Mouse (Mus musculus) embryonic facial prominence, embryonic 11.5 days (tissue): ENCODE measurements around the gene Elavl3. TPM values are rescaled to one million over a fixed set of nuclear protein-coding genes. Genes with fewer than 3 reads are reported as not detected.

Source experiments
- ATAC-seq: fragments of 200-750 bp; cut with Nextera tagmentation; replicated peaks from 2 replicates; pipeline ENCODE4 v1.8.0; 2017; ENCODE audit warnings: low read depth; ENCODE audit not compliant: insufficient number of reproducible peaks, low FRiP score, low TSS enrichment
- DNase-seq: peaks from one replicate; pipeline ENCODE4 v3.0.0-alpha.2; 2015; ENCODE audit warnings: low spot score
- H3K27ac ChIP-seq: fragments of 300-500 bp; sonication (generic); replicated peaks from 2 replicates; pipeline ENCODE4 v1.5.1; 2014; ENCODE audit warnings: mild to moderate bottlenecking, low read depth, low read length, control low read depth
- H3K27me3 ChIP-seq: fragments of 300-500 bp; sonication (generic); 2 replicates; pipeline ENCODE4 v1.6.1; 2014; ENCODE audit warnings: mild to moderate bottlenecking, low read length, moderate library complexity, mixed read lengths; ENCODE audit not compliant: control insufficient read depth, insufficient read depth
- H3K36me3 ChIP-seq: fragments of 300-500 bp; sonication (generic); replicated peaks from 2 replicates; pipeline ENCODE4 v1.6.1; 2014; ENCODE audit warnings: low read depth, mild to moderate bottlenecking, low read length, moderate library complexity, mixed read lengths; ENCODE audit not compliant: control insufficient read depth, insufficient read depth
- H3K4me1 ChIP-seq: fragments of 300-500 bp; sonication (generic); 2 replicates; pipeline ENCODE4 v1.6.1; 2014; ENCODE audit warnings: low read length, mixed read lengths; ENCODE audit not compliant: control insufficient read depth, insufficient read depth
- H3K4me2 ChIP-seq: fragments of 300-500 bp; sonication (generic); 2 replicates; pipeline ENCODE4 v1.6.1; 2014; ENCODE audit warnings: low read depth, mild to moderate bottlenecking, control low read depth, low read length, moderate library complexity
- H3K4me3 ChIP-seq: fragments of 300-500 bp; sonication (generic); 2 replicates; pipeline ENCODE4 v1.5.1; 2014; ENCODE audit warnings: low read depth, low read length, control low read depth
- H3K9ac ChIP-seq: fragments of 300-500 bp; sonication (generic); replicated peaks from 2 replicates; pipeline ENCODE4 v1.6.1; 2014; ENCODE audit warnings: mild to moderate bottlenecking, control low read depth, low read length
- H3K9me3 ChIP-seq: fragments of 300-500 bp; sonication (generic); replicated peaks from 2 replicates; pipeline ENCODE4 v1.6.1; 2016; ENCODE audit warnings: mild to moderate bottlenecking, low read length, inconsistent platforms, mixed read lengths; ENCODE audit not compliant: control insufficient read depth
- WGBS: fragments of 180-500 bp; shearing (Covaris S2); extraction: QIAGEN DNeasy Blood & Tissue Kit; methylation state at CpG from one replicate; pipeline ENCODE4 v1.1.7; 2014; 5-methylcytosine and 5-hydroxymethylcytosine counted together
- polyA plus RNA-seq: library from polyadenylated mRNA; unstranded; fragments of >200 nt; fragmentation: Nextera tagmentation; extraction: Ambion mirVana; gene quantifications from 2 replicates; pipeline ENCODE4 v1.2.1, GENCODE M21; 2014

The Elavl3 gene
- polyA plus RNA-seq, 1 experiment from 2014 or later: 11.2 TPM

GRCm38 (mm10) chr9:21978398-21979128, 73.3 kb downstream of the Elavl3 start:
- Histone ChIP-seq H3K9me3 (no peaks in the 10 kb centered on the region), H3K27ac (no peak overlapping the region), H3K27me3 (no peaks in the 10 kb centered on the region; the same call in 1 of the 2 replicates), H3K4me2 (no peak overlapping the region), H3K36me3 (no peaks in the 10 kb centered on the region), H3K4me3 (no peak overlapping the region), H3K9ac (no peak overlapping the region), H3K4me1 (no peaks in the 10 kb centered on the region)
- ATAC-seq: no peak
- no peak for DNase-seq
- WGBS: 88% methylated on average over 4 of the region's 4 CpGs

DNA sequence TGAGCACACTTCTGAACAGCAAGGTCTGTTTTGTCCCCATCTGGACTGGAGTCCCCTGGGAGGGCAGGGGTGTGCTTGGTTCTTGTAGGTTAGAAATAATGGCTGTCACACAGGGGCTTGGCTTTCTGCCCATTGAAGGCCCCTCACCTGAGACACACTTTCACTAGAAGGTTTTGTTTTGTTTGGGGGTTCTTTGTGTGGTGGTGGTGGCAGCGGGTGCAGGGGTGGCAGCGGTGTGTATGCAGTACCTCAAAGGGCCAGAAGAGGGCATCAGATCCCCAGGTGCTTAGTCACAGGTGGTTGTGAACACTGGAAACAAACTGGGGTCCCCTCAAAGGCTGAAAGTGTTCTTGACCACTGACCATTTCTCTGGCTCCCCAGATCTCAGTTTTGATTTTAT, 73.9 kb downstream of the Elavl3 start:
- no peak for DNase-seq
- ATAC-seq: no peak
- 23% methylated on average over 2 of the region's 2 CpGs for WGBS
- Histone ChIP-seq H3K4me2 (no peak overlapping the region), H3K27me3 (no peaks in the 10 kb centered on the region; the same call in 1 of the 2 replicates), H3K4me3 (no peak overlapping the region), H3K9me3 (no peaks in the 10 kb centered on the region), H3K9ac (no peak overlapping the region), H3K4me1 (no peaks in the 10 kb centered on the region), H3K27ac (no peak overlapping the region), H3K36me3 (no peaks in the 10 kb centered on the region)

GRCm38 (mm10) chr9:21977331-21977730, 74.5 kb downstream of the Elavl3 start:
- no peaks in the 10 kb centered on the region for H3K36me3 ChIP-seq
- ATAC-seq (no peak), DNase-seq (no peak)
- no peaks in the 10 kb centered on the region for H3K4me1 ChIP-seq
- no peaks in the 10 kb centered on the region for H3K9me3 ChIP-seq
- H3K27me3 ChIP-seq: no peaks in the 10 kb centered on the region; the same call in 1 of the 2 replicates
- no peak overlapping the region for H3K4me2 ChIP-seq
- H3K9ac ChIP-seq: no peak overlapping the region
- H3K4me3 ChIP-seq: no peak overlapping the region
- 89% methylated on average over 5 of the region's 5 CpGs for WGBS
- H3K27ac ChIP-seq: no peak overlapping the region

- no peak overlapping the region for H3K4me3 ChIP-seq
- no peaks in the 10 kb centered on the region for H3K4me1 ChIP-seq
- WGBS: 75% methylated on average over 5 of the region's 10 CpGs
- DNase-seq (no peak), ATAC-seq (no peak)
- H3K4me2 ChIP-seq: no peak overlapping the region
- no peaks in the 10 kb centered on the region for H3K9me3 ChIP-seq
- no peak overlapping the region for H3K9ac ChIP-seq
- H3K27me3 ChIP-seq: no peaks in the 10 kb centered on the region; the same call in 1 of the 2 replicates
- H3K36me3 ChIP-seq: no peaks in the 10 kb centered on the region
- H3K27ac ChIP-seq: no peak overlapping the region
Observed at GRCm38 (mm10) chr9:21976626-21977175, 75.1 kb downstream of the Elavl3 start.

- no peak overlapping the region for H3K4me3 ChIP-seq
- DNase-seq (no peak), ATAC-seq (no peak)
- no peaks in the 10 kb centered on the region for H3K36me3 ChIP-seq
- no peak overlapping the region for H3K4me2 ChIP-seq
- no peaks in the 10 kb centered on the region for H3K4me1 ChIP-seq
- WGBS: 96% methylated on average over 4 of the region's 4 CpGs
- no peaks in the 10 kb centered on the region for H3K27me3 ChIP-seq
- no peak overlapping the region for H3K9ac ChIP-seq
- no peak overlapping the region for H3K27ac ChIP-seq
- no peaks in the 10 kb centered on the region for H3K9me3 ChIP-seq
Observed at GRCm38 (mm10) chr9:21969304-21969703, 82.5 kb downstream of the Elavl3 start.

DNA sequence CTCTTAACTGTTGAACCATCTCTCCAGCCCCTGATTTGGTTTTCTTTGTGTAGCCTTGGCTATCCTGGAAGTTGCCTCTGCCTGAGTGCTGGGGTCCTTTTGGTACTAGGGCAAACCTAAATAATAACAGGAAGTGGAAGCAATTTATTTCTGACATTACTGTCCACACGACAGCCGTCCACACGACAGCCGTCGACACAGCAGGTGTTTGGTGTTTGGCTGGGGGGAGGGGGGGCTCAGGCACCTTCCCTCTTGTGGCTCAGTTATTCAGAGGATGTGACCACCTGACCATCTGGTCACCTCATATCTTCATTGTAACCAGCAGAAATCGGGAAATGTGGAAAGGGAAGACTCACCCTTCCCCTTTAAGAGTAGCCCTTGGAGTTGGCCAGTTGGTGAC, 82.9 kb downstream of the Elavl3 start:
- ATAC-seq: no peak
- 64% methylated on average over 6 of the region's 6 CpGs for WGBS
- no peaks in the 10 kb centered on the region for H3K36me3 ChIP-seq

More for the DNA sequence above, 82.9 kb downstream of the Elavl3 start:
- Histone ChIP-seq H3K27me3 (no peaks in the 10 kb centered on the region), H3K27ac (no peak overlapping the region), H3K4me1 (no peaks in the 10 kb centered on the region), H3K4me3 (no peak overlapping the region), H3K4me2 (no peak overlapping the region), H3K9me3 (no peaks in the 10 kb centered on the region), H3K9ac (no peak overlapping the region)
- DNase-seq: no peak

Other genes starting within 250 kb of the Elavl3 start
- gene Angptl8, start 216.5 kb downstream of the Elavl3 start, polyA plus RNA-seq: 0.25 TPM in 1 of 2 replicates, not detected in the other
- 15.6 and 17.8 TPM in 2 replicates for gene Dock6, start 199.4 kb downstream of the Elavl3 start, polyA plus RNA-seq
- 4.8 and 6.1 TPM in 2 replicates for gene Rab3d, start 133.8 kb downstream of the Elavl3 start, polyA plus RNA-seq
- gene Ccdc159, start 124.6 kb downstream of the Elavl3 start, polyA plus RNA-seq: 2.5 and 3.1 TPM in 2 replicates
- gene Tmem205, start 124.5 kb downstream of the Elavl3 start, polyA plus RNA-seq: 28.5 and 33.8 TPM in 2 replicates
- gene Plppr2, start 115.0 kb downstream of the Elavl3 start, polyA plus RNA-seq: 6.9 and 9.5 TPM in 2 replicates
- gene Swsap1, start 96.3 kb downstream of the Elavl3 start, polyA plus RNA-seq: 17.2 and 17.4 TPM in 2 replicates
- 3.8 and 6.4 TPM in 2 replicates for gene Epor, start 88.5 kb downstream of the Elavl3 start, polyA plus RNA-seq
- 1.0 and 1.3 TPM in 2 replicates for gene Rgl3, start 62.6 kb downstream of the Elavl3 start, polyA plus RNA-seq
- 2.6 and 2.9 TPM in 2 replicates for gene Ccdc151, start 49.4 kb downstream of the Elavl3 start, polyA plus RNA-seq
- gene Prkcsh, start 49.2 kb downstream of the Elavl3 start, polyA plus RNA-seq: 79.9 and 88.1 TPM in 2 replicates
- gene Gm49318, start 19.2 kb upstream of the Elavl3 start, polyA plus RNA-seq: not detected in 2 replicates
- 5.5 and 7.1 TPM in 2 replicates for gene Zfp653, start 19.4 kb upstream of the Elavl3 start, polyA plus RNA-seq
- gene Ecsit, start 33.4 kb upstream of the Elavl3 start, polyA plus RNA-seq: 25.2 and 26.6 TPM in 2 replicates
- 1.4 and 4.0 TPM in 2 replicates for gene Cnn1, start 47.2 kb upstream of the Elavl3 start, polyA plus RNA-seq
- gene Elof1, start 65.1 kb upstream of the Elavl3 start, polyA plus RNA-seq: 210 and 215 TPM in 2 replicates
- 14.3 and 15.7 TPM in 2 replicates for gene Acp5, start 83.7 kb upstream of the Elavl3 start, polyA plus RNA-seq
- gene Pigyl, start 104.8 kb upstream of the Elavl3 start, polyA plus RNA-seq: 52.7 and 58.2 TPM in 2 replicates
- 0.10 and 0.11 TPM in 2 replicates for gene Zfp872, start 136.1 kb upstream of the Elavl3 start, polyA plus RNA-seq
- 9.6 and 11.4 TPM in 2 replicates for gene Zfp809, start 173.7 kb upstream of the Elavl3 start, polyA plus RNA-seq
- gene Zfp599, start 207.9 kb upstream of the Elavl3 start, polyA plus RNA-seq: 8.6 and 9.6 TPM in 2 replicates